Mouse (Mus musculus) CH12F3 (cell line): Measurements from ENCODE around the gene Poc5.

Experiments
- in situ Hi-C: fragments of 300-500 bp; cut with MboI; formaldehyde crosslinking; loops from 2 replicates; pipeline ENCODE4 v1.14.3; 2020; ENCODE audit warnings: low sequenced_read_pairs

Gene Poc5

DNA sequence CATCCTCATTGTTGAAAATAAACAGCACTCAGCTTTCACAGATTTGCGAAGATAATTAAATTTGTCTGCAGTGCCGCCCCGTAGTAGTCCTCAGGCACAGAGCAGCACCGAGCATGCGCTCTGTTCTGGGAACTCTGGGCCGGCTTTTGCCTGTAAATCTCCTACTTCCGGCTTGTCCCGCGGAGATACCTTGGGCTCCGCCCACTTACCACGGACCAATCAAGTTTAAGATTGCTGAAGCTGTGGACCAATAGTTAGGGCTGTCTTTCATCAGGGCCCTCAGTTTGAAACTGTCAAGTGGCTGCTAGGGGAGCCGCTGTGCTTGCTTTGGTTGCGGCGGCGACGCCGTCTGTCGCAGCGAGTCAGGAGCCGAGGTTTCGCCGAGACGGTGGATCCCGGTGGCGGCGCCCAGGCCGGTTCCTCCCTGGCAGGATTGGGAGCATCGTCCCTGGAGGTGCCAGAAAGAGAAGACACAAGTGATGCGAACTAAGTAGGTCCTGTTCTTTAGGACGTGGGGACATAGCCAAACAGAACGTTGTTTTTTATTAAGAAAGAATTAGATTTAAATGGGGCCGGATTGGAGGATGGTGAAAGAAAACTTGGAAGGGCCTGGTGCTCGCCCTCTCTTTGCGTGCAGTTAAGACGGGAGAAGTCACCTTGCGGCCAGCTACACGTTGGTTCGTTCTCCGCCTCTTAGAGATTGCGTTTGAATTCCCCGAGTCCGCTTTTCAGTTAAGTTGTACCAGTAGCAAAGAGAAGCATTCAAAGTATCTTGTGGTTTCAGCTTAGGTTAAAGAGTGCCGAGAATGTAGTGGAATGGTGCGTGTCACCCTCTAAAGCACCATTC, at the start of gene Poc5:
Gene Poc5 (plus strand): TSS at position 253 of the 847 bp plus-strand sequence.
- in situ Hi-C loops = loop anchor here (25.0 kb wide), 1 partner anchor 351 kb away; no protein-coding TSS in a partner anchor

DNA sequence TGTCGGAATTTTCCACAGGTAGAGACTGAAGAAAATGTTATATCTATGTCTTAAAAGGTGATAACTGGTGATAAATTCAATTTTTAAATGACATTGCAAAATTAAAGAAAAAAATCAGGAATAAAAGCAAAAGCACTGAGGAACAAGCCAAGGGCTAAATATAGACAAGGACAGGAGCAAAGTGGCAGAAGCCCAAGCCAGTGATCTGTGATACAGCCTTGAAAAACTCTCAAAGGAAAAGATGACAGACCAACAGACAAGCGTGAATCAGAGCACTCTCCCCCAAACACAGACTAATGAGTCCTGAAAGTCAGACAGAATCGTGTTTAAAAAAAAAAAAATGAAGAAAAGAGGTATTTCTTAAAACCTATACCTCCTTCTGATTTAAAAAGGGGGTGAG, 46.6 kb upstream of the Poc5 start:
- in situ Hi-C loops = no loop called here

DNA sequence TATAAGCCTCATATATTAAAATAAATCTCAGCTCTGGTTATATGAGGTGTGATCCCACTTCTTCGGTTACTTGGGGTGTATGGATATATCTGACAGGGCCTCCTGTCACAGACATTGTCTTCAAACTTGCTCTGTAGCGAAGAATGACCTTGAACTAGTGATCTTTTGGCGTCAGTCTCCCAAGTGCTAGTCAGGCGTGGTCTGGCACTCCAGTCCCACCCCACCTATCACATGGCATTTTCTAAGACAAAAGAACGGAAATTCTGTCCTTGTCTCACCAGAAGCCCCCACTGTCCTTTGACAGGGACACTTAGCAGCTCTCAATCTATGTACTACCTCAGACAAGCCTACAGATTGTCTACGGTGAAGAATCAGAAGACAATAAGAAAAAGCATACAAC, 43.3 kb upstream of the Poc5 start:
- in situ Hi-C loops = no loop called here

DNA sequence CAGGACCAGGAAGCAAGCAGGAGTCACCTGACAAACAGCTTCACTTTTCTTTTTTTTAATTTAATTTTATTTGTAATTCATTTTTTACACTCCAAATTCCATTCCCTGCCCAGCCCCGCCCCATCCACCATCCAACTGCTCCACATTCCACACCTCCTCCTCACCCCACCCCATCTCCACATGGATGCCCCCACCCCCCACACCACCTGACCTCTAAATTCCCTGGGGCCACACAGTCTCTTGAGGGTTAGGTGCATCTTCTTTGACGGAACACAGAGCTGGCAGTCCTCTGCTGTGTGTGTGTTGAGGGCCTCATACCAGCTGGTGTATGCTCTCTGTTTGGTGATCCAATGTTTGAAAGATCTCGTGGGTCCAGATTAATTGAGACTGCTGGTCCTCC, 41.5 kb upstream of the Poc5 start:
- in situ Hi-C loops = no loop called here

DNA sequence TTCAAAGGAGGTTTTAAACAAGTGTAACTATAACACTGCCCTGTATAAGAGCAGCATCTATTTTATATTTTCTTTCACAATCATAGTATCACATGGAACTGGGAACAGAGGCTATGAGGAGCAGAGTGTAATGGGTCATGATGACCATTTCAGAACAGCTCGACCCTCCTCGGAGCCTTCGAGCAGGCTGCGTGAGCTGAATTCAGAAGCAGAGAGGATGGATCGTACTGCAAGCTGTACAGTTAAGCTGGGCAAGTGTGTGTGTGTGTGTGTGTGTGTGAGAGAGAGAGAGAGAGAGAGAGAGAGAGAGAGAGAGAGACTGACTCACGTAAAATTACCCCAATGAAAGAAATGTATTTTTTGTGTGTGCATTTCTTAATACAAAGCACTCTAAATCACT, 37.9 kb upstream of the Poc5 start:
- in situ Hi-C loops = no loop called here

DNA sequence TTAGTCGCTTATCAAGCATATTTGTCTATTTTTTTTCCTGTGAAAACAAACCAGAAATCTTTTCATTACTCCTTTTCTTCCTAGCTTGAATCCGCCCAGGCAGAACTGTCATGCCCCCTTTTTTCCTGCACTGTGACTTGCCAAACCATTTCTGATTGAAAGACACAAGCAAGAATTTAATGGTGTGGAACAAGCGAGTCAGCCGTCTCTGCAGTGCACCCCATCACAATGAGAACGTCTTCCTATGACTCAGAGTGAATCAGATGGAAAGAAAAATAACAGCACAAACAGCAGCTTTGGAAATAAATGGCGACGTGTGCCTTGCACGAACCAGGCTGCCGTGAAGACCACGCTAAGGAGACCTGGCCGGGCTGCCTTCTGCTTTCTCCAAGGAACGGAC, 36.8 kb upstream of the Poc5 start:
- in situ Hi-C loops = no loop called here

DNA sequence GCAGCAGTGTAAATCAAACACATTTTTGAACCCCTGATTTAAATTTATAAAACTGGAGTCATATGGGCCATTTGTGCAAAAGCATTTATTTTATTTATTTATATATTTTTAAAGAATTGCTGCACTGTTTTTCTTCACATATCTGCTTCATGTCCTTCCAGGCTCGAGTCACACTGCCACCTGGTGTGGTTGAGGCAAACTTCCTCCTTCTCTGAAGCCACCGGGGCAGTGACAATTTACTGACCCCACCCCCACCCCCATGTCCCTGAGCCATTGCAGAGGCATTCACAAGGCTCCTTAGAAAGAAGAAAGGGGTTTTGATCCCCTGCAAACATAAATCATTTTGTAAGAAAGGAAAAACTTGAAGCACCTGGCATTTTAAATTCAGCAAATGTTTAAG, 12.6 kb upstream of the Poc5 start:
- in situ Hi-C loops = loop anchor here (25.0 kb wide), 1 partner anchor 338 kb away; no protein-coding TSS in a partner anchor

DNA sequence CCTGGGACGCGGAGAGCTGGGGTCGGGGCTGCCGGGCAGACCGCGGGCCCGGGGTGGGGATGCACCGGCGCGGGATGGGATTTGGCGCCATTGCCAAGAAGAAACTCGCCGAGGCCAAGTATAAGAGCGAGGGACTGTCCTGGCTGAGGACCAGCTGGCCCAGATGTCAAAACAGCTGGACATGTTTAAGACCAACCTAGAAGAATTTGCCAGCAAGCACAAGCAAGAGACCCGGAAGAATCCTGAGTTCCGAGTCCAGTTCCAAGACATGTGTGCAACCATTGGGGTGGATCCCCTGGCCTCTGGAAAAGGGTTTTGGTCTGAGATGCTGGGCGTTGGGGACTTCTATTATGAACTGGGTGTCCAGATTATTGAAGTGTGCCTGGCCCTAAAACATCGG, 11.2 kb upstream of the Poc5 start:
- in situ Hi-C loops = loop anchor here (25.0 kb wide), 1 partner anchor 340 kb away; no protein-coding TSS in a partner anchor

DNA sequence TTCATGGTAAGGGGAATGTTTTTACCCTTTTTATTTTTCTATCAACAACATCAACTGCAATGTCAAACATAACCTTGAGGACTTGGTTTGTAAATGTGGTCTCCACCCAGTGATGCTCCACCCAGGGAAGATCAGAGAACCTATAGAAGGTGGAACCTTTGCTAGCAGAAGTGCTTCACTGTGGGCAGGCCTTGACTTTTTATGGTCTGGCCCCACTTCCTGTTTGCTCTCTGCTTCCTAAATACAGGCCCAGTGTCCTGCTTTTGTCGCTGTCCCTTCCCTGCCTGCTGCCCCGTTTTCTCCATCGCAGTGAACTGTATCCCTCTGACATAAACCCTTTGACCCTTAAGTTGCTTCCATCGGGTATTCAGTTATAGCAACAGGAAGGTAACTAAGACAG, 10.2 kb upstream of the Poc5 start:
- in situ Hi-C loops = loop anchor here (25.0 kb wide), 1 partner anchor 341 kb away; no protein-coding TSS in a partner anchor

DNA sequence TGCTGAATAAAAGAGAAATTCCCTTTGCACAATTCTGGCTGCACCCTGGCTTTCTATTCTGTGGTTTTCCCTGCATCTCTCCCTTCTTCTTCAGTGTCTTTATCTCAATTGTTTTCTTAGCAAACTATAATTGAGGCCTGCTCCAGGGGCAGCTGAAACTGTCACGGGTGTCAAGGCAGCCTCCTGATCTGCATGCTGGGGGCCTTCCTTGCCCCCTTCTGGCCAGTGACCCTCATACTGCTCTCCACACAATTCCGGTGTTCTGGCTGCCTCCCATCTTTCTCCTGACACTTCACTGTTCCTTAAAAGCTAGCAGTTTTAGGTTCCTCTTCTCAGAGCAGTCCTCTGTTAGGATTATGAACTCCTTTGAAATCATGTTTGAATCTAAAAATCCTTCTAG, 1.2 kb downstream of the Poc5 start:
- in situ Hi-C loops = loop anchor here (25.0 kb wide), 1 partner anchor 352 kb away; no protein-coding TSS in a partner anchor

DNA sequence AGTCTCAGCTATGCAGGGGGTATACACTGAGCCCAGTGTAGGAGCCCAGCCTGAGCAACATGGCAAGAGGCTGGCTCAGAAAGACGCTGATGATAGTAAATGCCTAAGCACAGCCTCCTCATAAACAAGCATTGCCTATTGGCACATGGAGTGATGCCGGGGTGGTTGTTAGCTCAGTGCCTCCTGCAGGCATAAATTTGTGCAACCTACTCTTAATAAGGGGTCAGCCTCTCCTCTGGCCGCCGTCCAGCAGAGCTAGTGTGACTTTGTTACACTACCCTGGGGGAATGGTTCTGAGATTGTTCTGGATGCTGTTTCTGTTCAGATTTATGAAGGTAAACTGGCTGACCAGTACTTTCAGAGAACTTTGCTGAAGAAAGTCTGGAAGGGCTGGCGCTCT, 13.2 kb downstream of the Poc5 start:
- in situ Hi-C loops = no loop called here

DNA sequence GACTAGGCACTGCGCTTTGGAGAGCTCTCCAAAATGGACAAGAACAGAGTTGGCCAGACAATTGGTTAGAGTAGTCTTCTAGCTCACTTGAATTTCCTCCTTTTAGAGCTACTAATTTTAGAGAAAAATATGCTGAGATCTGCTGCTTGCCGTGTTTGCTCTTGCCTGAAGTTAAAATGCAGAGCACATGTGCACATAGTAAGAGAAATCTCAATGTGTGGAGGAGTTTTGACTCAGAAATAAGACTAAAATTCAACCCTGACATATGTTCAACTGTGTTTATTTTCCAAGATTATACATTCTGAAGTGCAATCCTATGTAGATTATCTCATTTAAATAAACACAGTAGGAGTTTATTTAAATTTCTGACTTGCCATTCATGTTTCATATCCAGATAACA, 17.4 kb downstream of the Poc5 start:
- in situ Hi-C loops = no loop called here

DNA sequence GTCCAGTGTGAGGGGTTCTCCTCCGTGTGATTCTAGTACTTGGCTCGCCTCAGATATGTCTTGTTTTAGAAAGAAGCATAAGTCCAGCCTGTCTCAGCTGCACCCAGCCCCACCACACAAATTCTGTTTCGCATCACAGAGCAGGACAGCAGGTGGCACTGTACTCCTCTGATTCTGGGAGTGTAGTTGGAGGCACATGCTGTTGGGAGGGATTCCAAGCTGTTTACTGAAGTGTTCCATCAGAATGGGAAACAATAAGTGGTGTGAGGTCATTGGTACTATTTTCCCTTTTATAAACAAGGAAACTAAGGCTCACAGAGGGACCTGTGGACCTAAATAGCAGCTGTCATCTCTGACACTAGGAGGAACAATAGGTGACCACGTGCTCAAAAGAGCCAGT, 18.9 kb downstream of the Poc5 start:
- in situ Hi-C loops = no loop called here

DNA sequence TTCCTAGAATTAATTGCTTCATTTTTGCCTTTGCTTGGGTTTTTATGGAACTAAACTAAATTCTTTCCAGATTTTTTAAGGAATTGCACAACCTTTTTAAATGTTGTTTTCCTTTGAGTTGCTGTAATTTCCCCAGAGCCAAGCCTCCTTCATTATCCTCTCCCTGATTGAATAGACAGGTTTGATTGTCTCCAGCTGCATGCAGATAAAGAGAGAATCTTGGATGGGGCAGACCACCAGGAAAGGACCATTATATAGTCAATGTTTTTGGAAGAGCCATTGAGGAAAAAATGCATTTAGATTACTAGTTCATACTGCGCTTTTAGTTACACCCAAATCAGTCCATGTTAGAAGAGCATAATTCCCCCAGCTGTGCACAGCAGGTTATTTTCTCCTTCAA, 20.7 kb downstream of the Poc5 start:
- in situ Hi-C loops = no loop called here

DNA sequence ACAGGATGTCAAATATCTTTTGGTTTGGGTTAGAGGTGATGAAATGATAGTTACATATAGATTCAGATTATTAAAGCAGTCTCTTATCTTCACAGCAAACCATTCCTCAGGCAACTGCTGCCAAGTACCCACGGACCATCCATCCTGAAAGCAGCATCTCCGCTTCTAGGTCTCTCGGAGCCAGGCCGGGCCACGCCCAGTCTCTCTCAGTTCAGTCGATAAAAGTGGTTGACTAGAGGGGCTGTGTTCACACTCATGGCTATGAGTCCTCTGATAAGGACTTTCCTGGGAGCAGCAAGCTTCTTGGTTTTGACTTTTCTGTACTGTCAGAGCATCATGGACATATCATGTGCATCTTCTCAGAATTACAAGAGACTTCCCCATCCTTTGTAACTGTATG, 26.3 kb downstream of the Poc5 start:
- in situ Hi-C loops = no loop called here

DNA sequence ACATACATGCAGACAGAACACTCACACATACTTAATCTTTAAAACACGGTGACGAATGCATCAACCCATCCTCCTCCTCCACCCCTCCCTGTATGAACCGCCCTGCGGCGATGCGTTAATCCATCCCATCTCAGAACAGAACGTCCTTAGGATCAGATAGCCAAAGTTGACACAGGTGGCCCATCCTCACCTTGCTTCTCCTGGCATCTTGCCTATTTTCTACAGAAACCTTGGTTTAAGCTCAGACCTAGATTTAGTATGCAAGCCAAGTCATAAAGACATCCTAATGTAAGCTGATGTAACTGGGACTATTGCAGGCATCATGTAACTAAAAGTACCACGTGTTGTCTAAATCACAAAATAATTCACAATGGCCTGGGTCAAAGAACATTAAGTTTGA, 28.3 kb downstream of the Poc5 start:
- in situ Hi-C loops = no loop called here

DNA sequence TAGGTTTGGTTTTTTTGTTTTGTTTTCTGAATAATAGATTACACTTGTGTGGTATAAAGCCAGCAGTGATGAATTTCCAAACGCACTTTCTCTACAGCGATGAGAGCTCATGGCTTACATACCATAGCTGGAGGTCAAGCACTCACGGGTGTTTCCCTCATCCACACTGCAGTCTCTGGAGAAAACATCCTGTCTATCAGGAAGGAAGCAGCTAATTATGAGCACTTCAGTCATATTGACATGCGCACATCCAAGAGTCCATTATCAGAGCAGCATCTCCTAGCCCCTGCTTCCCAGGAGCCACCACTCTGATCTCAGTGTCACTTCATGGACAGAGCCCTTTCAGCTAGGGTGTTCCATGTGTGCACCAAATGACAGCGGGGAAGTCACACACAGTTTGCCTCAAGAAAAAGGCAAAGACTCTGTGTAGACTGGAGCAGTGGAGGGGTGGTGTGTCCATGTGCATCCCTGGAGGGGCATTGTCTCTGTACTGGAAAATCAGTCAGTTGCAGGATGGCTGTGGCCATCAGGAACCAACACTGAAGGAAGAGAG, 29.2 kb downstream of the Poc5 start:
- in situ Hi-C loops = no loop called here

DNA sequence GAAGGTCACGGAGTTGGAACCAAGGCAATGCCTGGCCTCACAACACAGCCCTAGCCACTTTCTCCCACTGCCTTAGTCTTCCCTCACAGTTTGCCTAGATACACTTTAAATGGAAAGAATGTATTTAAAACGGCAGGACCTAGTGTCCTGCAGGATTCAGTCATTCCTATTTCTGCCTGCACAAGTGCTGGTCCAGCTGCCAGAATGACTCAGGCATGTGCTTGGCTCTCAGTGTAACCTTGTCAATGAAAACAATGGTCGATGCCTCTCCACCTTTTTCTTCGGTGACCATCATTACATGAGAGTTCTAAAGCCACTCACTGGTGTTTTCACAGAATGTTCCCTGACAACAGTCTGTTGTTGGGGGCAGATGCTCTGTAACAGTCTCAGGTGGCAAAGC, 30.4 kb downstream of the Poc5 start:
- in situ Hi-C loops = no loop called here

DNA sequence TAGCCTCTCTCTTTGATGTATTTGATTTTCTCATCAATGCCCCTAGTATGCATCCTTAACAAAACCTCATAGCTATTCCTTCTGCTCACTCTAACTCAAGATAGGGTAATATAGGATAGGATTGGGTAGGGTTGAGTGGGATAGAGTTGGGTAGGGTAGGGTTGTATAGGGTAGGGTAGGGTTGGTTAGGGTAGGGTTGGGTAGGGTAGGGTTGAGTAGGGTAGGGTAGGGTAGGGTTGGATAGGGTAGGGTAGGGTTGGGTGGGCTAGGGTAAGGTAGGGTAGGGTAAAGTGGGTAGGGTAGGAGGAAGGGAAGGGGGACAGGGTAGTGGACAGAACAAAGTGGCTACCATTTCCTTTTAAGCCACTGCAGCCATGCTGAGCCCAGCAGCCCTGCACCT, 33.1 kb downstream of the Poc5 start:
- in situ Hi-C loops = no loop called here

DNA sequence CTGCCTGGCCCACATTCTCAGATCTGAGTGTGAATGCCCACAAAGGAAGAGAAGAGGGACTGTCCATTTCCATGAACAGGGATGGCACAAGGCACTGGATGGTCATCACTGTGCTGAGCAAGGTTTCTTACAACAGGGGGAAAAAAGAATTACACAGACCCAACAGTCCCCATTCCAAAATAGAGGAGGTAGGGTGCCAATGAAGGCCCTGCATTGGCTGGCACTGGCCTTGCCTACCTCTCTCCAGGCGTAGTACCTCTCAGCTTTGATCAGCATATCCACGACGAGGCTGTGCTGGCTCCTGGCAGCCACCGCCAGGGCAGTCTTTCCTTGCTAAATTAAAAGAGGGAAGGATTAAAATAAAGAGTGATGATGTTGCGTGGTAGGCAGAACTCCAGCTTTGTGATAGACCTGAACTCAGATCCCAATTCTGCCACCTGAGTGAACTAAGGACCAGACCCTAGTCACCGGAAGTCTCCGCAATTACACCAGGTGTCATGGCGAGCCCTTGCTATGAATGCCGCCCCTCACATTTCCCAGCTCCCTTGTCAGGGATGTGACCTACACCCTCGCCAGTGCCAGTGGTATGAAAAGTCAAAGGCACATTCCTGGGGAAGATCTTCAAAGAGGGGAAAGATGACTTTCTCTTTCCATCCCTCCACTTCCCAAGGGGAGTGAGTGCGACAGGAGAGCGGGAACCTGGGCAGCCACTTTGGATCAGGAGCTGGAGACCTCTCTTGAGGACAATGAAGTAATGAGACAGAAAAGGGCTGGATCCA, 36.6 kb downstream of the Poc5 start:
- in situ Hi-C loops = no loop called here

DNA sequence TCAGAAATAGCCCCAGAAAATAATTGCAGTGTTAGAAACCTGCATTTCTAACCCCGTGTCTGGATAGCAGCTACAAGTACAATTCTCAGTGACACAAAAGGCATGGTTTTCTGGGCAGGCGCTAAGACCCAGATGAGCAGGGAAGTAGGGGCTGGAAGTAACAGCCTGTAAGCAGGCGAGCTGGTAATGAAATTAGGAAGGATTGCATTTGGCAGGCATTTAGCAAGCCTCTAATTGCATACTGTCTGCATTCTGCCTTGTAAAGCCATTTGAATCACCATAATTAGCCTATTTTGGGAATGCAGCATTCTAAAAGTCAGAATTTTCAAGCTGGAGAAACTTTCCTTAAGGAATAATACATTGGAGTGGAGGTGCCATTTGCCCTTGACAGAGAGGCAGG, 38.0 kb downstream of the Poc5 start:
- in situ Hi-C loops = no loop called here

DNA sequence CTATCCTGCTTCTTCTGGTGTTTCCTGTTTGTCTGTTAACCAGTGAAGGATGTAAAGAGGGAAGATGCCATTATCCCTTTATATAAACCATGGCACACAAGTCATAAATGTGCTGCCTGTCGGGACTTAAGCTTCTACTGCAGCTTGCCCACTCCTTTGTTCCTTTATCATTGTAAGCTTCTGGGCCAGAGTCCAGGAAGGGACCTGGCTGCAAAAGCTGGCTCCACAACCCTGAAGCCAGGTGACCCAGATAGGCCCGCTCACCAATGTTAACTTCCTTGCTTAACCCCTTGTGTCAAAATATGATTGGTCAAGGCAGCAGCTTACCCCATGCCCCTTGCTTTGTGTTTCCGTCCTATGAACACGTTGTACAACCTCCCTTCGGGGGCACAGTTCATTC, 40.4 kb downstream of the Poc5 start:
- in situ Hi-C loops = no loop called here
